Mouse (Mus musculus) limb, embryonic 11.5 days (tissue): Measurements from ENCODE around the gene Dse. TPM values are rescaled to one million over a fixed set of nuclear protein-coding genes. Genes with fewer than 3 reads are reported as not detected.

Source experiments
- ATAC-seq: fragments of 200-750 bp; cut with Nextera tagmentation; 2 replicates; pipeline ENCODE4 v1.8.0; 2017; ENCODE audit warnings: low read depth; ENCODE audit not compliant: insufficient number of reproducible peaks, low FRiP score, low TSS enrichment
- DNase-seq: peaks from one replicate; pipeline ENCODE4 v3.0.0-alpha.2; 2015; ENCODE audit warnings: low spot score
- H3K27ac ChIP-seq: fragments of 300-500 bp; sonication (generic); replicated peaks from 2 replicates; pipeline ENCODE4 v1.5.1; 2014; ENCODE audit warnings: low read depth, mild to moderate bottlenecking, low read length
- H3K27me3 ChIP-seq: fragments of 300-500 bp; sonication (generic); 2 replicates; pipeline ENCODE4 v1.6.1; 2014; ENCODE audit warnings: mild to moderate bottlenecking, low read length, mixed read lengths; ENCODE audit not compliant: control insufficient read depth, insufficient read depth
- H3K36me3 ChIP-seq: fragments of 300-500 bp; sonication (generic); 2 replicates; pipeline ENCODE4 v1.6.1; 2014; ENCODE audit warnings: mild to moderate bottlenecking, low read length, moderate library complexity, mixed read lengths; ENCODE audit not compliant: control insufficient read depth, insufficient read depth
- H3K4me1 ChIP-seq: fragments of 300-500 bp; sonication (generic); 2 replicates; pipeline ENCODE4 v1.6.1; 2014; ENCODE audit warnings: low read length, mixed read lengths; ENCODE audit not compliant: control insufficient read depth, insufficient read depth
- H3K4me2 ChIP-seq: fragments of 300-500 bp; sonication (generic); 2 replicates; pipeline ENCODE4 v1.6.1; 2014; ENCODE audit warnings: low read depth, mild to moderate bottlenecking, moderate library complexity; ENCODE audit not compliant: severe bottlenecking
- H3K4me3 ChIP-seq: fragments of 300-500 bp; sonication (generic); 2 replicates; pipeline ENCODE4 v1.5.1; 2014; ENCODE audit warnings: low read depth, low read length
- H3K9ac ChIP-seq: fragments of 300-500 bp; sonication (generic); 2 replicates; pipeline ENCODE4 v1.6.1; 2014; ENCODE audit warnings: mild to moderate bottlenecking, low read length
- H3K9me3 ChIP-seq: fragments of 300-500 bp; sonication (generic); 2 replicates; pipeline ENCODE4 v1.6.1; 2016; ENCODE audit warnings: low read length; ENCODE audit not compliant: control insufficient read depth
- WGBS: fragments of 180-500 bp; shearing (Covaris S2); extraction: QIAGEN DNeasy Blood & Tissue Kit; methylation state at CpG from one replicate; pipeline ENCODE4 v1.1.7; 2014; 5-methylcytosine and 5-hydroxymethylcytosine counted together
- polyA plus RNA-seq: library from polyadenylated mRNA; unstranded; fragments of >200 nt; fragmentation: Nextera tagmentation; extraction: Ambion mirVana; gene quantifications from 2 replicates; pipeline ENCODE4 v1.2.1, GENCODE M21; 2014

The Dse gene
- polyA plus RNA-seq, 1 experiment from 2014 or later, result 37.4 TPM

DNA sequence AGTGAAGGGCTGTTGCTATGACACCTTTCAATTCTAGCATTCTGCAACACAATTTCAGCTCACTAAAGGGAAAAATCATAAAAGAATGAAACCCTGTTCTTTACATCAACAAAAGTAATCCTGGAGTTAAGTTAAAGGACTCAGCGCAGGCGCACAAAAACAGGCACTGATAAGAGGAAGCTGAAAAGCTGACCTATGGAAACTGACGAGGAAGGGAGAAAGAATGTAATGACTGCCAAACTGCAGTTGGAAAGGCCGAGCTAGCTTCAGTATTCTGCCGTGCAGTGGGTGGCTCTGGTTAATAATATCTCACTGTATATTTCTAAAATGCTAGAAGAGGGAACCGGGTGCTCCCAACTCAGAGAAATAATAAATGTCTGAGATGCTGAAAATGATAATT is 69.5 kb downstream of the Dse start:
- Histone ChIP-seq H3K4me1 (no peaks in the 10 kb centered on the region), H3K9ac (no peak overlapping the region), H3K36me3 (no peaks in the 10 kb centered on the region), H3K4me3 (no peak overlapping the region), H3K9me3 (no peaks in the 10 kb centered on the region), H3K27ac (no peak overlapping the region), H3K4me2 (no peak overlapping the region), H3K27me3 (no peaks in the 10 kb centered on the region)
- ATAC-seq (no peak), DNase-seq (no peak)
- WGBS, result 74% methylated on average over 6 of the region's 6 CpGs

DNA sequence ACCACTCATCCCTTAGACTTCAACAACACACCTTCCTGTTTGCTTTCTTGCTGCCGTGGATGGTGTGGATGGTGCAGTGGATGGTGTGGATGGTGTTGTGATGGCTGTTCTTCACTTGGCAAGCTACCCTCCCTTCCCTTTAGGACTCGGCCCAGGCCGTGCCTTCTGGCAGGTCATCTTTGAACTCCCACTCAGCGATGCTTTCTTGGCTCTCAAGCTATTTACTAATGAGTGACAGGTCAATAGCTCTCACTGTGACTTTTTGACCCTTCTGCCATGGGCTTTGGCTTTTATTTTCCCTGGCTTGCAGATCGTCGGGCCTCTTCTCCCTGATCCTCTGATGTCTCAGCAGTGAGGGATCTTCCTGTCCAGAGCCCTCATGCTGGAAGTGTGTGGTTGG is 71.1 kb downstream of the Dse start:
- H3K9ac ChIP-seq, result no peak overlapping the region
- H3K4me2 ChIP-seq, result no peak overlapping the region
- 18% methylated on average over 6 of the region's 6 CpGs for WGBS
- no peaks in the 10 kb centered on the region for H3K4me1 ChIP-seq
- no peaks in the 10 kb centered on the region for H3K27me3 ChIP-seq
- DNase-seq, result no peak
- ATAC-seq, result no peak
- no peaks in the 10 kb centered on the region for H3K9me3 ChIP-seq
- H3K4me3 ChIP-seq, result no peak overlapping the region
- H3K27ac ChIP-seq, result no peak overlapping the region
- no peaks in the 10 kb centered on the region for H3K36me3 ChIP-seq

DNA sequence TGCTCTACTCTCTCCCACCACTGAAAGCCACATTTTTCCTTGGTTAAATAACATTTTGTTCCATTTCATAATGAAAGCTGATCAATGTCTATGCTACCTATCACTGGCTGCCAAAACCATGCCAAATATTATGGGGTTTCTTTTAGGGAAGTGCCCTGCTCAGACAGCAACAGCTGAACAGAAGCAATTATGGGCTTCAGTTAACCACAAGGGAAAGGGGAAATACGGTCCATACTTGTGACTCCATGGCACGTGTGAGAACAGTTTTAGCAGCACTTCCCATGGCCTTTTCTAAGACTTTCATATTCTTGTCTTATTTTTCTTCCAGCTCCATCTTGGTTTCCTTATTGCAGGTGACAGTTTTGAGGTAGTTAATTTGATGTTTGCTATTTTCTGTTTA is 76.2 kb downstream of the Dse start:
- no peaks in the 10 kb centered on the region for H3K36me3 ChIP-seq
- WGBS, result 83% methylated on average over 2 of the region's 2 CpGs
- no peak for DNase-seq
- no peak for ATAC-seq
- H3K27me3 ChIP-seq, result no peaks in the 10 kb centered on the region
- no peak overlapping the region for H3K4me2 ChIP-seq
- no peak overlapping the region for H3K9ac ChIP-seq
- H3K27ac ChIP-seq, result no peak overlapping the region
- no peaks in the 10 kb centered on the region for H3K9me3 ChIP-seq
- H3K4me3 ChIP-seq, result no peak overlapping the region
- no peaks in the 10 kb centered on the region for H3K4me1 ChIP-seq

- WGBS, result 84% methylated on average over 6 of the region's 6 CpGs
- Histone ChIP-seq H3K4me1 (no peaks in the 10 kb centered on the region), H3K9me3 (no peaks in the 10 kb centered on the region), H3K36me3 (no peaks in the 10 kb centered on the region), H3K27ac (no peak overlapping the region), H3K4me2 (no peak overlapping the region), H3K9ac (no peak overlapping the region), H3K27me3 (no peaks in the 10 kb centered on the region), H3K4me3 (no peak overlapping the region)
- ATAC-seq, result no peak
- DNase-seq, result no peak
These were observed 79.1 kb downstream of the Dse start for GRCm38 (mm10) chr10:34128391-34128790.

- 17% methylated on average over 44 of the region's 44 CpGs for WGBS
- Histone ChIP-seq H3K9ac (peak within 1 kb of the TSS; percentile 34), H3K9me3 (no peaks in the 10 kb centered on the region), H3K27me3 (no peaks in the 10 kb centered on the region), H3K4me2 (peak within 1 kb of the TSS; percentile 50), H3K4me3 (peak within 1 kb of the TSS; percentile 33), H3K4me1 (no peaks in the 10 kb centered on the region), H3K36me3 (no peaks in the 10 kb centered on the region), H3K27ac (no peak within 1 kb of the TSS)
- DNase-seq (peak; percentile 75), ATAC-seq (peak; percentile 69)
These were observed 79.8 kb downstream of the Dse start, which contains the start of gene Calhm6 for GRCm38 (mm10) chr10:34127392-34128378. Gene Calhm6 (minus strand): TSS chr10:34127984.

GRCm38 (mm10) chr10:34118421-34118820 is 89.1 kb downstream of the Dse start:
- WGBS, result 92% methylated on average over 2 of the region's 2 CpGs
- H3K4me3 ChIP-seq, result no peak overlapping the region
- DNase-seq (no peak), ATAC-seq (no peak)
- no peaks in the 10 kb centered on the region for H3K9me3 ChIP-seq
- no peaks in the 10 kb centered on the region for H3K27me3 ChIP-seq
- no peak overlapping the region for H3K27ac ChIP-seq
- no peak overlapping the region for H3K9ac ChIP-seq
- no peaks in the 10 kb centered on the region for H3K4me1 ChIP-seq
- H3K36me3 ChIP-seq, result no peaks in the 10 kb centered on the region
- no peak overlapping the region for H3K4me2 ChIP-seq

DNA sequence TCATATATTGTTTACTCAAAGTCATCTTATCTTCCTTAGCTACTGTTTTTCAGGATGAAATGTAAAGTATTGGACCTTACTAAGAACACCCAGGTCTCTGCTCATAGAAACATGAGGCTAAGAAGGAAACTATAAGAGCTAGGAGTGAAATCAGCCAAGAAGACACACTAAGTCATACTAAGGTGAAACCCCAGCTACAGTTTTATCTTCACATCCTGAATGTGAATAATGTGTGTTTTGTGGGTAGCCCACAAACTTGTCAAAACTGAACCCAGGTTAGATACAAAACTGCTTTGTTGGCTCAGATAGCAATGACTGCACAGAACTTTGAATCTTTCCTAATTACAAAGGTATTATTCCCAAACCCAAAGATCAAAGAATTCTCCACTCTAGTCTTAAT is 89.7 kb downstream of the Dse start:
- no peak overlapping the region for H3K4me2 ChIP-seq
- no peak overlapping the region for H3K27ac ChIP-seq
- no peaks in the 10 kb centered on the region for H3K4me1 ChIP-seq
- H3K4me3 ChIP-seq, result no peak overlapping the region
- no peaks in the 10 kb centered on the region for H3K9me3 ChIP-seq
- no peaks in the 10 kb centered on the region for H3K36me3 ChIP-seq
- no peaks in the 10 kb centered on the region for H3K27me3 ChIP-seq
- DNase-seq (no peak), ATAC-seq (no peak)
- no peak overlapping the region for H3K9ac ChIP-seq

DNA sequence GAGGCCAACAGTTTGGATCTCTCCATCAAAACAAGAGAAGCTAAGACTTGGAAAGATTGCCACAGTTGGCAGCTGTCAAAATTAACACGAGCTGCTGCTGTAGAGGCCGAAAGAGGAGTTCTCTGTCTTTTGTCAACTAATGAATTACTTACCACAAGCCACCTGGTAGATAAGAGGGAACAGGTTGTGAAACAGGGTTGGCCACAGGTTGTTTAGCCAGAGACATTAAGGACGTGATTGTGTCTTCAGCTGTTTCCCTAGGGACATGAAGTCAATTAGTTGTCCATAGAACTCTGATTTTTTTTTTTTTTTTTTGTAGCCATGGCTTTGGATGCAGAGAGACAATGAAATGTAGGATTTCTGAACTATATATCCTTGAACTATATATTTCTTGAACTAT is 90.4 kb downstream of the Dse start:
- 41% methylated on average over 3 of the region's 3 CpGs for WGBS
- Histone ChIP-seq H3K9ac (no peak overlapping the region), H3K27ac (no peak overlapping the region), H3K9me3 (no peaks in the 10 kb centered on the region), H3K4me2 (no peak overlapping the region), H3K4me1 (no peaks in the 10 kb centered on the region), H3K4me3 (no peak overlapping the region), H3K36me3 (no peaks in the 10 kb centered on the region), H3K27me3 (no peaks in the 10 kb centered on the region)
- DNase-seq (no peak), ATAC-seq (no peak)
